Mouse (Mus musculus) right cerebral cortex, adult 18-20 months (tissue): ENCODE results near the gene Klhl26.
A peak's percentile ranks its signal among the peaks of the same experiment; 100 is the strongest.

Experiments used
- DNase-seq: peaks from one replicate; pipeline ENCODE4 v3.0.0; 2022; ENCODE audit warnings: mixed read lengths

The Klhl26 gene

DNA sequence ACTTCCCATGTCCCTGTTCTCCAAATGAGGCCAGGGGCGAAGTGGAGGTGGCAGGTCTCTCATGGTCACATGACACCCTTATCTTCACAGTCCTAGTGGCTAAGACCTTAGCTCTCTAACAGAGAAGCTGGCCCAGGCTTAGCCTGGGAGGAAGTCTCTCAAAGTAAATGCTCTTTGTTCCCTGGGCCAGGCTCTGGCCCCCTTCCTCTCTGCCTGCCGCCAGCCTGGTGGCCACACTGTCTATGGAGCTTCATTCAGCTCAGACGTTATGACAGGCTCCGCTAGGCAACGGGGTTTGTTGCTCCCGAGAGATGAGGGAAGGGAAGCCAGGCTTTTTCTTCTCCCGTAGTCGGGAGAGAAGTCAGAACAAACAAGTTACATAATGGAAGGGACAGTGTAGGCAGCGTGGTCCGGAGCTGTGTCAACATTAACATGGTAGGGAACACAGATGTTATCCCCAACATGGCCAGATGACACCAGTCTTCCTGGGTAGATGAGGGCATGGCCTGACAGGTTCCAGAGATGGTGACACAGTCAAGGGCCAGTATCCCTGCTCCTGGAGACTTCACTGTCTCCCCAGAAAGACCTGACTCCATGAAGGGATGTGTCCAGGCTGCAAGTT, 7.4 kb downstream of the Klhl26 start:
- no peak for DNase-seq

DNA sequence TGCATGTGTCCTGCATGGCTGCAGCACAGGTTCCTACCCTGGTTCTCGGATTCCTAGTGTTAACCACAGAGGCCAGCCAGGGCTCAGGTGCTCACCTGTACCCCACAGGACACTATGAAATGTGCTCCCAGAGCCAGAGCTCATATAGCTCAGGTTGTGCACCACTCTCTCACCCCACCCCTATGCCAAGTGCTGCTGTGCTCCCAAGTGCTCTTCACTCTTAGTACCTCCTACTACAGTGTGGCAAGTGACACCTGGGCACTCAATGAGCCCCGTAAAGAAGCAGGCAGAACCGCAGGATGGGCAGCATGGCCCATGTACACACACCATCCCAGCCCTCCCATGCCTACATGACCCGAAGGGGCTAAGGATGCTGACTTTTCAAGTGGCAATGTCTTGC, 8.0 kb downstream of the Klhl26 start:
- no peak for DNase-seq

GRCm38 (mm10) chr8:70467907-70468306, 8.9 kb downstream of the Klhl26 start:
- no peak for DNase-seq

DNA sequence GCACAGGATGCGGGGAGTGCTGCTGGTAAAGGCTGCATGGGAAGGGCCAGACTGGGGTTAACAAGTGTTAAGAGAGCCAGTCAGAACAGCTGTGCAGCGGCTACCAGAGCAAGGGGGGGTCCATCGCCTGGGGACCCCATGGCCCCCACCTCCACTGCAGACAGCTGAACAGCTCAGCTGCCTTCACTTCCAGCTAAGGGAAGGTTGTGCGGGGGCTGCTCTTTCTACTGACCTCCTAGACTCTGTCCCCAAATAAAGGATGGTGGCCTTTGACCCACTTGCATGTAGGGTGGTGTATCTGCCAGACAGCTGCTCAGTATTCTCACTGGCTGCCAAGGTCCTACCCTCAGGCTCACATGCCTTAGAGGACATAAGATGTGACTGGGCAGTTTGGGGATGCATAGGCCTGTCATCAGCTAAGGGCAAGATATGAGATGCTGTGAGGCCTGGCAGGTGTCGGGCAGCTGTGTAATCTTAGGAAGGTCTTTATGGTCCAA, 9.5 kb downstream of the Klhl26 start:
- DNase-seq, result no peak

DNA sequence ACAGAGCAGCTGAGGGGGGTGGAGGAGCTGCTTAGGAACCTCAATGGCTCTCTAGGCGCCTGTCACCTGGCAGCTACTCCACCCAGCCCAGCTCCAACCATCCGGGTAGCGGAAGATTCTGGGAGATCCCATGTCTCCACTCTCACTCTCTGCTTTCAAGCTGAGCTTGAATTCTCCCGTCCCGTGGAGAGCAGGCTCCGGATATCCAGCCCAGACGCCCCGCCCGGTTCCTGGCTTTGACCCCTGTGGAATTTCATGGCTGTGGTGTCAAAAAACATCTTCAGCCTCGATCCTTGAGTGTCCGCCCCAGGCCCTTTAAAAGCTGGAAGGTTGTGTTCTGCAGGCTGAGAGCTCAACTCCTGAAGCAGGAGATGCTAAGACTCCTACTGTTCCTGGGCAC, 10.0 kb downstream of the Klhl26 start:
- no peak for DNase-seq

DNA sequence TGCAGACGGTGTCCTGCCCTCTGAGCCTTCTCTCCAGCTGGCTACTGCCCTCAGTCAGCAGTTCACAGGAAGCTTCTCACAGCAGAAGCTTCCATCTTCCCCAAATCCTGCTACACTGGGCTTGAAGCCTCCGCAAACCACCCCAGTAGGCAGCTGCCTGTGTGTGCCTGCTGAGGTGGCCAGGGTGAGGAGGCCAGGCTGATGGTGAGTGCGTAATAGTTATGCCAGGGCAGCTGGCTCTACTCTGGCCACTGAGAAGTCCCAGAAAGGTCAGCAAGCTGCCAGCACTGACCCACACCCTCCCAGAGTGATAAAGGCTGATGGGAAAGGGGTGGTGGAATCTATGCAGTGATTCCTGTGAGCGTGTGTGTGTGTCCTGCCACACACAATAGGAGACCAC, 10.5 kb downstream of the Klhl26 start:
- no peak for DNase-seq

DNA sequence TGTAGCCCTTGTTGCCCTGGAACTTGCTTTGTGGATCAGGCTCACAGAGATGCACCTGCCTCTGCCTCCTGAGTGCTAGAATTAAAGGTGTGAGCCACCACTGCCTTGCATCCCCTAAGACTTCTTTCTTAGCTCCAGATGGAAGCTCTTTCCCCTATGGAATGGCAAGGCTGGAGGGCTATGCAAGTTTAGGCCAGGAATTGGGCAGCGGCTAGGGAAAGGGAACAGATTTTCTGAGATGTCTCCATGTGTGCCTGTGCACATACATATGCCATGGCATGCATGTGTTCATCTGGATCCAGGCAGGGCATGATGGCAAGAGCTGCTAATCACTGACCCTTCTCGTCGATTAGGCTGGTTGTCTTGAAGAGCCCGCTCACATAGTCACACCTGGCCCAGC, 11.1 kb downstream of the Klhl26 start:
- no peak for DNase-seq

DNA sequence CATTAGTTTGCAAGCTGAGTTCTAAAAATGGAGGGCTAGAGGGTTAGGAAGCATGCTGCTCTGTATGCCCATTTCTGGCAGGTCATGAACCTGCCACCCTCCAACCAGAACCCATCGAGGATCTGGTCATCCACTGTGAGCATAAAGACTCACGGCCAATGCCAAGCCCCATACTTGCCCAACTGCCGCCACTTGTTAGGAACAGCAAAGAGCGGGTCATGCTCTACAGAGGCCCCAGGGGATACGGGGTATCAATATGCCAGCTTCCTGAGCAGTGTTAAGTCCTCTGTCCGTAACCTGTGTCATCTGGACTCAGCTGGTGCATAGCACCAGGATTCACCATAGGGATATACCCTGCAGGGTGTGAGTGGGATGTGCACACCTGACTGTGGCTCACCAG, 12.6 kb downstream of the Klhl26 start:
- DNase-seq, result no peak

DNA sequence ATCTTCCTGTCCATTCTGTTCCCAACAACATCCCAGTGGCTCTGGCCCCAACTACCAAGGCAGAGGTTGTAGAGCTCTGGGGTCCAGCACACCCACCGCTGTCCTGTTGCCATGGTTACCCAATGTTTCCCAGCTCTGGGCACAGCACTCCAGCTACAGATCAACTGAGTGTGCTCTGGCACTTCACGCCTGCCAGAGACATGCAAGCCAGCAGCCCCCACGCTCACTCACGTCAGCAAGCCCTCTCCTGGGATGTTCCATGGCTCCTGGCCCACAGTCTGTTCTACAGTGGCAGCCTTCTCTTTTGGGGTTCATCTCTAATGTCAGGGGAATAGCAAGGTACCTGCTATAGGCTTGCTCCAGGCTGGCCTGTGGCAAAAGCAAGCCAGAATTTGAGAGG, 13.5 kb downstream of the Klhl26 start:
- peak; percentile 90 for DNase-seq

DNA sequence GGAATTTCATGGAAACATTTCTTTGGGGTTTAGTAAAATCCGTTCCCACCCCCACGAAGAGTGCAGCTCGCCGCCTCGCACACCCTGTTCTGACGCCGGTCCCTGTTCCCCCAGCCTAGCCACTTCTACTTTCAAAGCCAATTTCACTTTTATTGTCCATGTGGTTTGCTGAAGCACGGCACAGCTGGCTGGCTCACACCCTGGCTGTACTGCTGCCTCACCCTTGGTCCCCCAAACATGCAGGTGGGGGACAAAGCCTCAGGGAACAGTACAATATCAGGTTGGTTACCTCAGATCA, 14.3 kb downstream of the Klhl26 start:
- no peak for DNase-seq

DNA sequence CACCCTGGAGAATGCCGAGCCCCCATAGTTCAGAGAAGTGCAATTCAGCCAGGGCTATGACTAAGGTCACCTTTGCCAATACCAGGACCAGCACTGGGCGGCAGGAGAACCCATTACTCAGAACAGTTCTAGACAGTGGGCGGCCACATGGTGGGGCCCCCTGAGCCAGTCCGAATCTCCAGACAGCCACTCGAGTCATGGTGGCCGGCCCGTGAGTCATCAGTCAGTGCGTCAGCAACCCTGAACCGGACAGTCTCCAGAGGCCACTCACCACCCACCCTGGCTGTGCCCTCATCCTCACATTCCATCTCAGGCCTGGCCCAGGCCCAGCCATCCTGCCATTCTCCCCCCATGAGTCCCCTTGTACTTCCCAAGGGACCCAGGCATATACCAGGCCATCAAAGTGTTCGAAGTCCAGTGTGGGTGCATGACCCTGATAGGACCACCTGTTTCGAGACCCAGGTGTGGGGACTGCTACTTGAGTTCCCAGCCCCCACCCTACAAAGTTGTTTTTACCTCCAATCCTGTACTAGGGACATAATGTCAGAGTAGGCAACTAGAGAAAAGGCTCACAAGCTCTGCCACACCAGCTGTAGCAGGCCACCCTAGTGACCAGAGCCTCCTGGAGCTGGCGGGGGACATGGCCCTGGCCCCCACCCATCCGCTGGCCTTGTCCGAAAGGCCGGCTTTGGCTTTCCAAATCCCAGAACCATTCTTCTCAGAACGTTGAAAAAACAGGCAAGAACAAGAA, 14.8 kb downstream of the Klhl26 start:
- no peak for DNase-seq

- DNase-seq, result no peak
Observed at GRCm38 (mm10) chr8:70460606-70461005, 16.2 kb downstream of the Klhl26 start.

GRCm38 (mm10) chr8:70460199-70460598, 16.6 kb downstream of the Klhl26 start:
- DNase-seq, result no peak

- DNase-seq, result no peak
Observed at GRCm38 (mm10) chr8:70459636-70460035, 17.1 kb downstream of the Klhl26 start.

DNA sequence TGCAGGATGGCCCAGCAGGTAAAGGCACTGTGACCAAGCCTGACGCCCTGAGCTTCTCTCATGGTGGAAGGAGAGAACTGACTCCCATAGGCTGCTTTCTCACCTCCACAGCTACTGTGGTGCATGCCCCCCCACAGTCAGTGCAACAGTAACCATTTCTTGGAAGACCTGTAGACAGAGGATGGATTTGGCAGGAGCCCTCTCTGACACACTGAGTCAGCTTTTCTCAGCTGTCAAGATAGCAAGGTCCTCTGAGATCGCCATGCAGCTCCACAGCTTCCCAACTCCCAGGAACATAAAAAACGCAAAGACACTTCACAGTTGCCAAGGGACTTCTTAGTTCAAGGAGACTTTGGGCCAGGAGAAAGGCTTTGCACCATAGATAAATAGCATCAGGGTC, 18.3 kb downstream of the Klhl26 start:
- no peak for DNase-seq

DNA sequence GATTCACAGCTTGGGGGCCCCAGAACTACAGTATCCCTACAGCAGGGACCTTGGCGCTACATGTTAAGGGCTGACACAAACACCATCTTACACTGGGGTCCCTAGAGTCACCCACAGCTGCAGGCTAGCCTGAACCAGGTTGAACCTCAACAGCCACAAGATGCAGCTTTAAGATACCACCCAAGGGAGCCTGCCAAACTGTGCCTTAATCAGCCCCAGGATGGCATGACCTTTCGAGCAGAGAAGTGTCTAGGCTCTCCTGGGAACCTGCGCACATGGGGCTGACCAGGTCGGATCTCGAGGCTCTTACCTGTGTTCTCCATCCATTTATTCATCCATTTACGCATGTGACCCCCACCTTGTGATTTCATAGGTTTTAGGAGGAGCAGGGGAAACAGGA, 18.9 kb downstream of the Klhl26 start:
- no peak for DNase-seq

GRCm38 (mm10) chr8:70456996-70457395, 19.8 kb downstream of the Klhl26 start:
- DNase-seq, result no peak

DNA sequence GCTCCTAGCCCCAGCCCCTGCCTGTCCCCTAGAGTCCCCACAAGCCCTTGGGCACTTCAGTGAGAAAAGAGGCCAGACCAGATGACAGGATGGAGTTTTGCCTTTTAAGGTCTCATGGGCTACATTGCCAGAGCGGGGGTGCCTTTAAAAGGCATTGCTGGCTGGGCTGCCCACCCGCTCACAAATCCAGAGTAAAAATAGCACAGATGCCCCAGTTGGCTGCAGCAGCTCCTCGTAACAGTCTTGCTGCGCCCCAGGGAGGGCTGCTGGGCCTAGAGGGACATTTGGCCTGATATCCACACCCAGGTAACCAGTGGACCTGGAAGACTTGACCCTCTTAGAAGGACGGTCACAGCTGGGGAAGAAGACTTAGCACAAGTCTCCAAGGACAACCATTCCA, 22.9 kb downstream of the Klhl26 start:
- peak; percentile 74 for DNase-seq

DNA sequence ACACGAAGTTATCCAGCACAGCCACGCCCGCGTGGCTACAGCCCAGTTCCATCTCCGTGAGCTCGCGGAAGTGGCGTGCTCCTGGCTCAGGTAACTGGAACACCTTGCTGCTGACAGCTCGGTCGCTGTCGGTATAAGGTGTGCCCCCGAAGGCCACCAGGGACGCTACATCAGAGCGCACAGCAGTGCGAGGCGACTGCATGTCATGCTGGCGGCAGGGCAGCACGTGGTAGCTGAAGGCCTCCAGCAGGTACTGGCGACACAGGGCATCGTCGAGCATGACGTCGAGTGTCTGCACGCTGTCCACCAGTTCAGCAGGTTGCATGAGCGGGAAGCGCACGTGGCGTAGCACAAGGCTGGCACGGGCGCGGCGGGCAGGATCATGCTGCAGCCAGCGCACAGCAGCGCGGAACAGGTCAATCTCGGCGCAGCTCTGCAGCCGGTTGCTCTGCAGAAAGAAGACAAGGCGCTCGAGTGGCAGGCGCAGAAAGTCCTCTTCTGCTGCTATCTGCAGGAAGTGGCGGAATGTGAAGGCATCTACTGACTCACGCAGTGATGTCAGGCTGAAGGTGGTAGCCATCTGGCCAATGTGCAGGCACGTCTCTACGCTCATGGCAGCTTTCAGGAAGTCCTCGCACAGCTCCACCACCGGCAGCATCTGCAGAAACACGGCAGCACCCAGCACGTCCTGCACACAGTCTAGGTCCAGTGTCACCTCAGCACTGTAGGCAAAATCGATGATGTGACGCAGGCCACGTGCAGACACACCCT, 24.4 kb downstream of the Klhl26 start:
- DNase-seq, result peak; percentile 71

DNA sequence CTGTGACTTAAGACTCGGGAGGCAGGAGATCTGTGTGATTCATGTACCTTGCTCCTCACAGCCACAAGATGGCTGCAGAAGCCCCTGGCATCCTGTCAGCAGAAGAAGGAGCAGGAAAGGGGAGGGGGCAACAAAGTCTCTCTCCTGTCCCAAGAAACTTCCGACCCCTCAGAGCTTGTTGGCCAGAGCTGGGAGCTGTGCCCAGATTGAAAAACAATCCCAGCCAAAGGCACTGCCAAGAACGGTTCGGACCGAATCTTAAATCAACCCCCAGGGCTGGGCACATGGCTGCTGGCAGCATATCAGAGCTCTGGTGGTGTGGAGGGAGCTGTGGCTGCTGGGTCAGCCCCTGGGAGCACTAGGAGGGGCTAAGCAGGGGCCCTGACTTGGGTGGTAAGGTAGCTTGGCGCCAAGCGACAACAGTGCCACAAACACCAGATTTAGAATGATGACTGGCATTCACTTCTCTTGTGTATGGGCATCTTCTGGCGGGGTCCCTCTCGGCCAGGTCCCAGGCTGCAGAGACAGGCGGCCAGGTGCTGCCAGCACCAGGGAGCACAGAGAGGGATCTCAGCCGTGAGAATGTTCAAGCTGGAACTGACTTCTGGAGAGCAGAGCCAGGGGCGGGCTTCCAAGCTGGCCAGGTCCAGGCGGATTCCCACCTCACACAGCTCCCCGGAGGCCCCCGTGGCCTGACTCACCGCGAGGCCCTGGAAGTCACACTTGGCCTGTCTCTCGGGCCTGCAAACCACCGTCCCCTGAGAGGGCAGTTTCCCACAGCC, 28.9 kb downstream of the Klhl26 start:
- peak; percentile 51 for DNase-seq

GRCm38 (mm10) chr8:70445988-70446387, 30.8 kb downstream of the Klhl26 start:
- no peak for DNase-seq

GRCm38 (mm10) chr8:70443326-70443725, 33.4 kb downstream of the Klhl26 start:
- no peak for DNase-seq

DNA sequence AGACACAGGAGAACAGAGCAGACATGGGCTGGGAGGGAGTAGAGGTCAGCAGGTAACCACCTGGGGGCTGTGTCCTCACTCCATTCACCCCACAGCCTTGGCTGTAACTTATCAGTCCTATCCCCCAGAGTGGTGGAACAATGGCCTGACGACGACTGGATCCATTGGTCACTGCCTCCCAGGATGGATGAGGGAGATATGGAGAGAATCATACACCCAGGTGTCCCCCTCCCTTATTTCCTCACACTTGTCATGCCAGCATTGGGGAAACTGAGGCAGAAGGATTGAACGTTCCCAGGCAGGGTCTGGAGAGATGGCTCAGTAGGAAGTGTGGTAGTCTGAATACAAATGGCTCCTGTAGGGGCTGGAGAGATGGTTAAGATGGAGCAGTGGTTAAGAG, 35.2 kb downstream of the Klhl26 start:
- DNase-seq, result no peak
